Mouse (Mus musculus) C2C12 (cell line): ENCODE data around the gene Ephx4. TPM values are rescaled to one million over a fixed set of nuclear protein-coding genes. Genes with fewer than 3 reads are reported as not detected.

Experiments
- H3K27me3 ChIP-seq: one replicate; pipeline ENCODE4 v1.6.1; 2011; ENCODE audit not compliant: control insufficient read depth, insufficient read depth, insufficient read length
- H3K36me3 ChIP-seq: one replicate; pipeline ENCODE4 v1.6.1; 2011; ENCODE audit not compliant: control insufficient read depth, insufficient read depth
- H3K4me3 ChIP-seq: one replicate; pipeline ENCODE4 v1.5.1; 2011; ENCODE audit warnings: mild to moderate bottlenecking, control low read depth; ENCODE audit not compliant: poor library complexity, insufficient read depth, severe bottlenecking
- H3K79me2 ChIP-seq: one replicate; pipeline ENCODE4 v1.6.1; 2011; ENCODE audit not compliant: control insufficient read depth, insufficient read depth
- H3K79me3 ChIP-seq: one replicate; pipeline ENCODE4 v1.6.1; 2011; ENCODE audit warnings: low read depth, control low read depth
- H3ac ChIP-seq: one replicate; pipeline ENCODE3; 2011; ENCODE audit warnings: low read depth; ENCODE audit not compliant: control insufficient read depth, insufficient read length
- CEBPB ChIP-seq: IDR thresholded peaks from one replicate; pipeline ENCODE4 v1.6.1; 2011; ENCODE audit warnings: low read depth, mild to moderate bottlenecking, control low read depth, moderate library complexity
- CTCF ChIP-seq: IDR thresholded peaks from one replicate; pipeline ENCODE4 v1.5.1; 2011; ENCODE audit not compliant: control insufficient read depth, insufficient read depth, insufficient read length
- FOSL1 ChIP-seq: IDR thresholded peaks from one replicate; pipeline ENCODE4 v1.8.0; 2011; ENCODE audit warnings: mild to moderate bottlenecking, low read length; ENCODE audit not compliant: poor library complexity, insufficient read depth, severe bottlenecking
- MAX ChIP-seq: IDR thresholded peaks from one replicate; pipeline ENCODE4 v1.6.1; 2011; ENCODE audit warnings: mild to moderate bottlenecking, control low read depth
- MYOD1 ChIP-seq: IDR thresholded peaks from one replicate; pipeline ENCODE4 v1.6.1; 2011; ENCODE audit warnings: low read depth; ENCODE audit not compliant: control insufficient read depth, insufficient read length
- MYOG ChIP-seq: IDR thresholded peaks from one replicate; pipeline ENCODE4 v1.6.1; 2011; ENCODE audit not compliant: control insufficient read depth, insufficient read length; ENCODE audit errors: extremely low read depth
- USF1 ChIP-seq: IDR thresholded peaks from one replicate; pipeline ENCODE4 v1.6.1; 2011; ENCODE audit warnings: low read depth, mild to moderate bottlenecking, control low read depth, moderate library complexity
- polyA plus RNA-seq: library from polyadenylated mRNA; unstranded; fragments of >200 nt; fragmentation: generic; extraction: Trizol; gene quantifications from one replicate; pipeline ENCODE4 v1.2.1, GENCODE M21; 2012; ENCODE audit warnings: missing spikeins

The Ephx4 gene
- polyA plus RNA-seq, 1 experiment: not detected

DNA sequence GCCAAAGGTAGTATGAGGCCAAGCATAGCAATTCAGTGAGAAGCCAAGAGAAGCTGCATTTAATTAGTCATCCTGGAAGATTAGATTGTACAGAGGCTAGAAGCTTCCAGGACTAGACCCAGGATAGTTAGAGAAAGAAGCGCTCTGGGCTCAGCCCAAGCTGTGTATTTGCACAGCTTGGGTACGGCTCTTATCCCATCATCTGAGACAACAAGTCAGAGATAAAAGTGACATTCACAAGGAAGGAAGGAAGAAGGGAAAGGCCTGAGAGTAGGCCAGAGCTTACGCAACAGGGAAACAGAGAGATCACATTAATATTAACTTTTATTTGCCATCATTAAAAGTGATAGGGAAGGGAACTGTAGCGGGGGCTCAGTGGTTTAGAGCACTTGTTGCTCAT is 45.4 kb downstream of the Ephx4 start:
- TF ChIP-seq MYOD1 (no peak), FOSL1 (no peak), CEBPB (no peak), MAX (no peak), CTCF (no peak), MYOG (no peak), USF1 (no peak)
- Histone ChIP-seq H3K27me3 (no peaks in the 10 kb centered on the region), H3K36me3 (no peaks in the 10 kb centered on the region), H3K79me3 (no peaks in the 10 kb centered on the region), H3K79me2 (no peaks in the 10 kb centered on the region), H3K4me3 (no peak overlapping the region), H3ac (no peak overlapping the region)

DNA sequence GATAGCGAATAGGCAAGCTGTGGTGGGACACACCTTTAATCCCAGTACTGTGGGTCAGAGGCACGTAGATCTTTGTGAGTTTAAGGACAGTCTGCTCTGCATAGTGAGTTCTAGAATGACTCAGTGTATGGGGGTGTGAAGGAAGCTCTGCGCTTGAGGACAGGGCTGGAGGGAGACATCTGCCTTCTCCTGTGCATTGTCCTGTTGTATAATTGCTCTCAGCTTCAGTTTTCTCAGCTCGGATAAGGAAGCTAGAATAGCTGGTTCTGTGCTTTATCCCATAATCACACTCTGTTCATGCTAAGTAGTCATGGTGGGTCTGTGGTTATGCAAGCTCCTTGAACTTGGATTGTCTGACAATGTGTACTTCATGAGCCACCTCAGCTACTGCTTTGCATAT is 46.2 kb downstream of the Ephx4 start:
- Histone ChIP-seq H3K79me3 (no peaks in the 10 kb centered on the region), H3K79me2 (no peaks in the 10 kb centered on the region), H3K27me3 (no peaks in the 10 kb centered on the region), H3K36me3 (no peaks in the 10 kb centered on the region), H3ac (no peak overlapping the region), H3K4me3 (no peak overlapping the region)
- TF ChIP-seq FOSL1: no peak
- TF ChIP-seq USF1: no peak
- TF ChIP-seq CEBPB: no peak
- TF ChIP-seq MYOG: no peak
- no peak for TF ChIP-seq CTCF

DNA sequence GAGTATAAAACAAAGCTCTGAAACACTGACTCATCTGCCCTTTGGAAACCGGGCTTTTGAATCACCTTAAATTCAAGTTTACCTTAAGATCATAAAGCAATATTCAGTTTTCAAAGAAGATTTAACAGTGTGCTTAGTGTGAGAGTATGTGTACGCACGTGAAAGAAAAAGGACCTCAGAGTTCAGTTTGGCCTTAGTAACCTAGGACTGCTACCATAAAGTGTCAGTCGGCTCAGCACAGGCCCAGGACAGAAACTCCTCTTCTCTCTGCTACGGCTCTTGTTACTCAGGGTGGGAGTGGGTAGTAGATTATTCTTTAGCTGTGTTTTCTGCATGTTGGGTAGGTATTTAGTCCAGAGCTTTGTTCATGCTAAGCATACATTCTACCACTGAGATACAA is 47.1 kb downstream of the Ephx4 start:
- H3K27me3 ChIP-seq: no peaks in the 10 kb centered on the region
- no peaks in the 10 kb centered on the region for H3K79me3 ChIP-seq
- no peak overlapping the region for H3K4me3 ChIP-seq
- no peaks in the 10 kb centered on the region for H3K79me2 ChIP-seq
- H3K36me3 ChIP-seq: no peaks in the 10 kb centered on the region
- TF ChIP-seq FOSL1 (no peak), USF1 (no peak), CTCF (no peak), MYOD1 (no peak), CEBPB (no peak), MAX (no peak), MYOG (no peak)
- H3ac ChIP-seq: no peak overlapping the region

DNA sequence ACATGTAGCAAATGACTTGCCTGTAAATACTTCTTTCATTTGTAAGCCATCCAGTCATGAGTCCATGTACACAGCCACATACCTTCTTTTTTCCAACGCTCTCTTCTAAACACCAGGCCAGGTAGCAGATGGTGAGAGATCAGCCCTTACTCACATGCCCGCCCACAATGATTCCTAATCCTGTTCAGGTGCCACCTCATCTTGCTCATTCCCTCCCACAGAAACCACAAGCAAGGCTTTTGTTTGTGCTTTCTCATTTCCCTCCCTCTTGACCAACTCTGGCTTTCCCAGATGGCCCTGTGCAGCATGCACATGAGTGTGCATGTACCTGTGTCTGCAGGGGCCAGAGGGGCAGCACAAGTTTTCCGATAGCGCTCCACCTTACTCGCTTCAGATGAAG is 47.8 kb downstream of the Ephx4 start:
- Histone ChIP-seq H3K27me3 (no peaks in the 10 kb centered on the region), H3K4me3 (no peak overlapping the region), H3K36me3 (no peaks in the 10 kb centered on the region), H3K79me2 (no peaks in the 10 kb centered on the region), H3K79me3 (no peaks in the 10 kb centered on the region), H3ac (no peak overlapping the region)
- no peak for TF ChIP-seq MYOG
- no peak for TF ChIP-seq MAX
- TF ChIP-seq FOSL1: no peak
- no peak for TF ChIP-seq USF1
- TF ChIP-seq CEBPB: no peak
- no peak for TF ChIP-seq CTCF

DNA sequence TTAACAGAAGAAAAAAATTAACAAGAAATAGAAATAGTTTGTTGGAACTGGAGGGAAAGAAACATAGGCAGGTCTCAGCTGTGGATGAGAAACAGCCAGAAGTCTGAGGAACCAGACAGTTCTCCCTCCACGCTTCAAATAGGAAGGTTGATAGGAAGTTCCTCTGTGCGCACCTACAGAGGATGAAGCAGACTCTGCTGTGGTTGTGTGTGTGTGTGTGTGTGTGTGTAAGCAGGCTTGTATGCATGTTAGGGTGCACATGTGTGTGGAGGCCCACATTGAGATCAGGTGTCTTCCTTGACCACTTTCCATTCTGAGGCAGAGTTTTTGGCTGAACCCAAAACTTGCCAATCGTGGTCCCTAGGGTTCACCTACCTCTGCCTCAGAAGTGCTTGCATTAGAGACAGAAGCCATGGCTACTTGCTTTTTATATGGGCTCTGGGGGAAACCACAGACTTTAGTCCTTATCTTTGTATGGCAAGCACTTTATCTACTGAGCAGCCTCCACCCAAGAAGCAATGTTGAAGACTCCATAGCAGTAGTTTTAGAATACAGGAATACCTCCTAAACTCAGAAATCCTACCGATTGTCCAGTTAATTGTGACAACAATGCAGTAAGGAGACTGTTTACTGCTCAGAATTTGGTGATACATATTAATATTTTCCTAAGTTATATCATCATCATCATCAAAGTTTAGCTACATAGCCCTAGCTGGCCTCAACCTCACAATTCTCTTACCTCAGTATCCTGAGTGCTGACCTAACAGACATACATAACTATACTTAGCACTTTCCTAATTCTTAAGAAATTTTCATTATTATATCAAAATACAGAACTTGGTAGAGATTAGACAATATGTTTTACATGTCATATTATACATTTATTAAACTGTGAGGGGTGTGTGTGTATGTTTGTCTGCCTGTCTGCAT is 59.9 kb downstream of the Ephx4 start:
- H3K79me3 ChIP-seq: no peaks in the 10 kb centered on the region
- no peaks in the 10 kb centered on the region for H3K79me2 ChIP-seq
- no peak for TF ChIP-seq MAX
- no peak for TF ChIP-seq MYOD1
- no peak for TF ChIP-seq MYOG

DNA sequence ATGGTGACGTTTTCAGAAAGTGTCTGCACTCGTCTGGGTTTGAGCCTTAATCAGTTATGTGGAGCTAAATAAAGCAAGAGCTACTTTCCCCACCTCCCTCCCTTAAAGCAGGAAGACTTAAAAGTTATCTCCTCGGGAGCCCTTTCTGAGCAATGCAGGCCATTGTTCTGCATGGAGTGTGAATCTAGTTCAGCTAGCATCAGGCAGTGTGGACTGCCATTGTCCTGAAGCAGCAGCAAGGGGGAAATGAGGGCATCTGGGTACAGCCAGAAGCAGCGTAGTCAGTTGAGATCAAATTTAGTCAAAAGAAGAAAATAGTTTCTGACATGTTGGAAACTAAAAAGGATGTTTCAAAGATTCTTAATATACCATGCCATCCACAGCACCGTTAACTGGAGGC is 64.0 kb downstream of the Ephx4 start:
- H3K79me3 ChIP-seq: no peaks in the 10 kb centered on the region
- H3K36me3 ChIP-seq: no peaks in the 10 kb centered on the region
- H3K4me3 ChIP-seq: no peak overlapping the region
- H3ac ChIP-seq: no peak overlapping the region
- no peaks in the 10 kb centered on the region for H3K79me2 ChIP-seq
- TF ChIP-seq MAX (no peak), FOSL1 (no peak), CTCF (no peak)
- H3K27me3 ChIP-seq: no peaks in the 10 kb centered on the region

More for the DNA sequence above, 59.9 kb downstream of the Ephx4 start:
- H3K27me3 ChIP-seq: no peaks in the 10 kb centered on the region
- H3K4me3 ChIP-seq: no peak overlapping the region
- no peak overlapping the region for H3ac ChIP-seq
- H3K36me3 ChIP-seq: no peaks in the 10 kb centered on the region
